Mouse (Mus musculus) cortical plate, adult 2 months (tissue): ENCODE results near the gene Trappc3. TPM values are rescaled to one million over a fixed set of nuclear protein-coding genes. Genes with fewer than 3 reads are reported as not detected.
A peak's percentile ranks its signal among the peaks of the same experiment; 100 is the strongest.

Experiments used
- H3K27ac ChIP-seq: fragments of 200-500 bp; 2 replicates; pipeline ENCODE4 v1.5.1; 2012; ENCODE audit warnings: low read length, control low read depth, inconsistent platforms; ENCODE audit not compliant: insufficient read depth
- H3K4me1 ChIP-seq: fragments of 200-500 bp; 2 replicates; pipeline ENCODE4 v1.6.1; 2011; ENCODE audit warnings: low read length; ENCODE audit not compliant: control insufficient read depth, insufficient read depth
- H3K4me3 ChIP-seq: fragments of 200-500 bp; 2 replicates; pipeline ENCODE4 v1.5.1; 2011; ENCODE audit warnings: mild to moderate bottlenecking, low read length, control low read depth; ENCODE audit not compliant: insufficient read depth
- CTCF ChIP-seq: fragments of 200-500 bp; IDR thresholded peaks from 2 replicates; pipeline ENCODE4 v1.5.1; 2011; ENCODE audit warnings: mild to moderate bottlenecking, control low read depth, low read length; ENCODE audit not compliant: insufficient read depth; ENCODE audit errors: extremely low read depth
- POLR2A ChIP-seq: fragments of 200-500 bp; IDR thresholded peaks from 2 replicates; pipeline ENCODE4 v1.6.1; 2011; ENCODE audit warnings: mild to moderate bottlenecking, low read length, control low read depth; ENCODE audit not compliant: insufficient read depth; ENCODE audit errors: extremely low read depth
- polyA plus RNA-seq: library from polyadenylated mRNA; depleted of rRNA; stranded (reverse); fragments of >200 nt; gene quantifications from 2 replicates; pipeline ENCODE4 v1.2.3, GENCODE M21; 2012

Trappc3 gene
- polyA plus RNA-seq, 1 experiment, result 111 TPM

DNA sequence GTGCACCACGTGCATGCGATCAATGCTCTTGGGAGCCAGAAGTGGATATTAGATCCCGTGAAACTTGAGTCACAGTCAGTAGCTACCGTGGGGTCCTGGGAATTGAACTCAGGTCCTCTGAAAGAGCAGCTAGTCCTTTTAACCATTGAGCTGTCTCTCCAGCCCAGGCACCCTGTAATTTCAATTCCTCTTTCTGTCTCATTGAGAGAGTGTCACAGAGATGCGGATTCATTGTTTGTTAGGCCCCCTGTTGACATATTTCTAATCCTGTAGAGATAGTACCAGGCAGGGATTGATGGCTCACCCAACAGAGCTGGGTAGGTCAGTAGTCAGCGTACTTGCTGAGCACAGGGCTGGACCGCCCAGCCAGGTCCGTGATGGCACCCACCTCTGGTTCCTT is 28.2 kb downstream of the Trappc3 start:
- H3K4me1 ChIP-seq, result no peaks in the 10 kb centered on the region
- TF ChIP-seq POLR2A, result no peak
- no peak for TF ChIP-seq CTCF
- no peak overlapping the region for H3K27ac ChIP-seq
- H3K4me3 ChIP-seq, result no peak overlapping the region

DNA sequence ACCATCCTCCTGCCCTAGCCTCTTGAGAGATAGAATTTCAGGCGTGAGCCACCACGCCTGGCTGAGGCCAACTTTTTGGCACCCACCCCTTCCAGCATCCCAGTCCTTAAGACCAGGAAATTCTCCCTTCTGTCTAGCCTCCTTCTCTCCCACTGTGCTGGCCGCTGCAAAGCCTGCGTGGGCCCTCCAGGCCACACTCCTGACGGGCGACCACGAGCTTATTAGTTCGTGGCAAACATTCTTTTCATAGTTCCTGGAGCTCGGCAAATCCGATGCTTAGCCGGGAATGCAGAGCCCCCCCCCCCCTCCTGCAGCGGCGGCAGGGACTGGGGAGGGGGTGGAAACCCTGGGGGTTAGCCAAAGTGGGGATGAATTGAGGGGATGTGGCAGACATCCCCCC is 29.1 kb downstream of the Trappc3 start:
- no peaks in the 10 kb centered on the region for H3K4me1 ChIP-seq
- H3K27ac ChIP-seq, result no peak overlapping the region
- TF ChIP-seq CTCF (no peak), POLR2A (no peak)
- H3K4me3 ChIP-seq, result no peak overlapping the region

DNA sequence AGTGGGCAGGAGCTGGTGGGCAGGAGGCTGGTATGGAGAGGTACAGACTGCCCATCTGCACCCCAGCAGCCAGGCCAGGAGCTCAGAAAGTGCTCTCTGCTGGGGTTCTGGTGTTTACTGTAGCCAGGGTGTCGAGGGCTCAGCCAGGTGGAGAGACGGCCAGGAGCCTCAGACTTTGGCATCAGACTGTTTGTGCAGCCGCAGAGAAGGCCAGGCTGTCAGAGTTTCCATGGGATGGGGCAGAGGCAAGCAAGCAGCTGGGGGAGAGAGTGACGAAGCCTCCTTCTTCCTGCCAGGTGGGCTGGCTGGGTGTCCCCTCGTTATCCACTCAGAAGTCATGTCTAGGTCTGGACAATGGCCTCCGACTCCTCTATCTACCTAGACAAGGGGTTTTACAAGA is 33.0 kb downstream of the Trappc3 start:
- no peak overlapping the region for H3K27ac ChIP-seq
- TF ChIP-seq CTCF (no peak), POLR2A (no peak)

DNA sequence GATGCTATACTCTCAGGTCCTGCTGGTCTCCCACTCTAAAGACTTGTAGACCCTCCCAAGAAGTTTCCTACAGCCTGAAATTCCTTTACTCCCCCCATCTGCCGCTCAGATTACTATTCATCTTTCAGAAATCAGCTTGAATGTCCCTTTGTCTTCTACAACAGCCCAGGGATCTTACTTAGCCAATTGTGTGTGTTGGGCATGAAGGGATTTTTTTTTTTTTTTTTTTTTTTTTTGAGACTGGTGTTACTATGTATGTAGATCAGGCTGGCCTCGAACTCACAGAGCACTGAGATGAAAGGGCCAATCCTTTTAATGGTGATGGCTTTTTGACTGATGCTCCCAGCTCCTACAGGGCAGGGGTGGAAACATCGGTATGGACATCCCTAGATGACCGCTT is 33.8 kb downstream of the Trappc3 start:
- Histone ChIP-seq H3K27ac (no peak overlapping the region), H3K4me3 (no peak overlapping the region), H3K4me1 (no peaks in the 10 kb centered on the region)
- TF ChIP-seq POLR2A (no peak), CTCF (no peak)

More for the DNA sequence above, 33.0 kb downstream of the Trappc3 start:
- no peak overlapping the region for H3K4me3 ChIP-seq
- H3K4me1 ChIP-seq, result no peaks in the 10 kb centered on the region

DNA sequence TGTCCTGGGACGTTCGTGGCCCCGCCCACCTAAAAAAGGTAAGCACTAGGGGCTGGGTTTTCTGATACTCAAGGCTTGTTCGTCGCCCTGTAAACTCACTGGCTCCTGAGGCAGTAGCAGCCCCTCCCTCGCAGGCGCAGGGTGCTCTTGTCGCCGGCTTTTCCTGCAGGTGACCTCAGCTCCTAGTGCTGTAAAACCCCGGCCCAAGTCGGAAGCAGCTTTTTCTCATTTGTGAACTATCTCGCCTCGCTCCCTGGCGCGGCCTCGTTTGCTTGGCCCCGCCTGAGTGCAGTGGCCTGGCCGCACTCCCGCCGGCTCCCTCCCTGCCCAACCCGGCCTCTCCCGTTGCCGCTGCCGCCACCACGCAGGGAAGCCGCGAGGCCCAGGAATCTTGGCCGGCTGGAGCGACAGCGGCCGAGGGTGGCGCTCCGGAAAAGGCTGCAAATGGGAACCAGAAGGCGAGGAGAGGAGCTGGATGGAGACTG is 34.5 kb downstream of the Trappc3 start:
- Histone ChIP-seq H3K4me3 (peak overlapping the region; percentile 14), H3K27ac (no peak overlapping the region), H3K4me1 (no peaks in the 10 kb centered on the region)
- no peak for TF ChIP-seq CTCF
- no peak for TF ChIP-seq POLR2A

DNA sequence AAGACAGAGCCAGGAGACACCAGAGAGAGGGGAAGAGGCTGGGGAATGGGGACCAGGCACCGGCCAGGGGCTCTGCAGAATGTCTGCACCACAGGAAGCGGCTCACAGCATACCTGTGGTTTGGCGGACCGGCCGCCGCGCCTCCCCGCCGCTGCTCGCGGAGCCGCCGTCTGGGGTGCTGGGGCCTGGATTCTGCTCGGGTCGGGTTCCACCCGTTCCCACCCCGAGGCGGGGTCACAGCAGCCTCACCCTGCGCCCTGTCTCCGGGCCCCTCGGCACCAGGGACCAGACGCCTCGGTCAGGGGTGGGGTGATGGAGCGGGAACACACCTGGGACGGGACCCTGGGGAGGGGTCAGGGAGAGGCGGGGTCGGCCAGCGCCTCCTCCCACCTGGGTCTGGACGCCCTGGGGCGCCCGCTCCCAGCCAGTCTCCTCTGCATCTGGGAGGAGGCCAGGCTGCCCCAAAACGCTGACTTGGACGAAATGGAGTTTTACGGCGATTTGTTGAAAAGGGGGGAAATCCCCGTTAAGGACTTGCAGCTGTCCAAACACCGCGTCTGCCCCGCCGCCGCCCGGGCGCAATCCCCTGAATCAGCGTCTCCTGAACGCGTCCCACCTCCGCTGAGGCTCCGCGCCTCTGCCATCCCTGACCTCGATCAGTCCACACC is 38.9 kb downstream of the Trappc3 start:
- Histone ChIP-seq H3K4me3 (no peak overlapping the region), H3K27ac (no peak overlapping the region), H3K4me1 (no peaks in the 10 kb centered on the region)
- TF ChIP-seq POLR2A, result no peak
- TF ChIP-seq CTCF, result no peak

DNA sequence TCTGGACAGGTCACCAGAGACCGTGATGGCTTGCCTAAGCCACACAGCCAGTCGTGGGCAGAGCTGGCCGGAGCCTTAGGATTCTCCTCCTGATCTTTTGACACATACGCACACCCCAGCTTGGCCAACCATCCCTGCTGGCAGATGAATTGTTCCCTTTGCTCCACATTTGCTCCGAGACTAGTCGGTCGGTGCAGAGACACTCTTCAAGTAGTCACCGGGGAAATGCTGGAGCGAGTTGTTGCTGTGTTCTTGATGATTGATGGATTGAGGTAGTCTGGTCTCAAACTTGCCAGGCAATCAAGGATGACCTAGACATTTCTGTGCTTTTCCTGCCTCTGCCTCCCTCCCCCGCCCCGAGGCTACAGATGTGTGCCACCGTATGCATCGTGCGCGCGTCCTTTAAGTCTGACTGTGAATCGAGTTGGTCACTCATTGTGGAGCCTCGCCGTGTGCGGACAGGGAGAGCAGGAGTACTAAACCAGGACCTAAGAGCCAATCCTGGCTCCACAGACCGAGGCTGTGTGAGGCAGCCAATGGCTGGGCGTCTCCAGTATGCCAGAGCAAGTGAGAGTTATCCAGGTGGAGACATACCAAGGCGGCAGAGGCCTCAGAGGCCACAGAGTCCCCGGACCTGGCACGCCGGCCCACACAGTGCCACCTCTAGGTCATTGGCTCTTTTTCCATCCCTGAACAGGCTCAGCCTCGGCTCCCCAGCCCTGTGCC is 39.6 kb downstream of the Trappc3 start:
- H3K27ac ChIP-seq, result no peak overlapping the region
- no peak overlapping the region for H3K4me3 ChIP-seq
- TF ChIP-seq CTCF (no peak), POLR2A (no peak)
- H3K4me1 ChIP-seq, result no peaks in the 10 kb centered on the region

DNA sequence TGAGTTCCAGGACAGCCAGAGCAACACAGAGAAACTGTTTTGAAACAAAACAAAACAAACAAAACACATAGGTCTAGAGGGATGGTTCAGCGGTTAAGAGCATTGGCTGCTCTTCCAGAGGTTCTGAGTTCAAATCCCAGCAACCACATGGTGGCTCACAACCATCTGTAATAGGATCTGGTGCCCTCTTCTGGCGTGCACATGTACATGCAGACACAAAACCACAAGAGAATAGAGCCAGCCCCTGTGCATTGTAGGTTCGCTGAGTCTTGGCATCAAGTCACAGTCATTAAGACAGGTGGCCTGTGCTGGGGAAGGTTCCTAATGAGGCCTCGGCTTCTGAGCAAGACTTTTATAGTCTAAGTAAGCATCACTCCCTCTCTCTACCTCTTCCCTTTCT is 41.8 kb downstream of the Trappc3 start:
- Histone ChIP-seq H3K4me3 (no peak overlapping the region), H3K4me1 (no peaks in the 10 kb centered on the region), H3K27ac (no peak overlapping the region)
- TF ChIP-seq CTCF (peak; percentile 22; the same call in 1 of the 2 replicates), POLR2A (no peak)

DNA sequence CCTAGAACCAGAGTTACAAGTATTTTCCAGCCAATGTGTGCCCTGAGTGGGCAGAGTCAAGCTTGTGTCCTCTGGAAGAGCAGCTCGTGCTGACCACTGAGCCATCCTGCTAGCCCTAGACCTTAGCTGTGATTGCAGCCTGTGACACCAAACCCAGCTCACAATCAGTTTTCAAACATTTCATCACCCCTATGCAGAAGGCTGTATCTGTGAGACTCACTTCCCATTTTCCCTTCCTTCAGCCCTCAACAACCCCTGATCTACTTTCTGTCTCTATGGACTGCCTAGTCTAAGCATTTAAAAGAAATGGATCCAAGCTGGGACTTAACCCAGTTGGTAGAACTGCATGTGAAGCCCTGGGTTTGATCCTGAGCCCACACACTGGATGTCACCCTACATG is 43.3 kb downstream of the Trappc3 start:
- TF ChIP-seq CTCF, result no peak
- TF ChIP-seq POLR2A, result no peak
- Histone ChIP-seq H3K4me3 (no peak overlapping the region), H3K4me1 (no peaks in the 10 kb centered on the region), H3K27ac (no peak overlapping the region)

DNA sequence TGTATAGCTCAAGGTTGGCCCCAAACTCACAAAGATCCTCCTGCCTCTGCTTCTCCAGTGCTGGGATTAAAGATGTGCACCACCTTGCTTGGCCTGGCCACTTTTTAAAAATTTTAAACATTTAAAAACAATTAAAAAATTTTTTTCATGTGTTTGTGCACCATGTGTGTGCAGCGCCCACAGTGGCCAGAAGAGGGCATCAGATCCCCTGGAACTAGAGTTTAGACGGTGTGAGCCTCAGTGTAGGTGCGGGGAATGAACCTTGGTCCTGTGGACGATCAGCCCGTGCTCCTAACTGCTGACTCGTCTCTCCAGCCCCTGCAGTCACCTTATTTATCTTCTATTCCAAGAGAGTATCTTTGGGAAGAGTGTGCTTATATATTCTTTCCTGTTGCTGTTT is 43.9 kb downstream of the Trappc3 start:
- no peaks in the 10 kb centered on the region for H3K4me1 ChIP-seq
- TF ChIP-seq CTCF, result no peak
- TF ChIP-seq POLR2A, result no peak
- no peak overlapping the region for H3K27ac ChIP-seq
- no peak overlapping the region for H3K4me3 ChIP-seq
